Mouse (Mus musculus) right cerebral cortex, adult 18-20 months (tissue): ENCODE results near the gene Tmem106c.

Experiments
- DNase-seq: peaks from one replicate; pipeline ENCODE4 v3.0.0; 2022; ENCODE audit warnings: mixed read lengths

Tmem106c gene

DNA sequence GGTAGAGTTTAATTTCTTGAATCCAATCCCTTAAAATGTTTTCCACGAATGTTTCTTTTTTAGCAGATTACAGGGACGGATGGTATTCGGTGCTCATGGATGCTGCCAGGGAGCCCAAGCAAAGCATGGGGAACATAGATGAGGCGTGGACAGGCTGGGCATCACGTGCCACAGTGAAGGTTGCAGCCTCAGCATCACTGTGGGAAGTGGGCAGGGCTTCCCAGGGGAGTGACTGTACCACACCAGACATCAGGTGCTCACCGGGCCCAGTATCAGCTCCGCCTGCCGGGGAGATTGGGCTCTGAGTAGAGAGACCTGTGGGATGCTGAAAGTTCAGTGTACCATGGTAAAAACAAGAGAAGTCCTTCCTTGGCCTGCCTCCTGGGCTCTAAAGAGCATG is 9.3 kb upstream of the Tmem106c start:
- DNase-seq = no peak

DNA sequence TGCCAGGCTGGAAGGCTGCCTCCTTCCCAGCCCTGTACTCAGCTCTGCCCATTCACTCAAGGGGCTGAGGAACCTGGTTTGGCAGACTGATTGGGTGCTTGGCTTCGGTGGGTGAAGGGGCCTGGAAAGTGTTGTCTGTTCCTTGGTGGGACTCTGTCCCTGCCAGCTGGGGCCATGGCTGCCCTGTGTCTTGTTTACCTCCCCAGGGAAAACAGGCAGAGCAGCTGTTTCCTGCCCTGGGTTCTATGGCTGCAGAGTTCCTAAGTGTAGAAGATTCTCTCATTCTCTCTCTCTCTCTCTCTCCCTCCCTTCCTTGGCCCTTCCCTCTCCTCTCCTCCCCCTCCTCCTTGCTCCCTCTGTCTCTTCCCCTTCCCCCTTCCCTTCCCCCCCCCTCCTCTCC is 8.7 kb upstream of the Tmem106c start:
- DNase-seq = no peak

DNA sequence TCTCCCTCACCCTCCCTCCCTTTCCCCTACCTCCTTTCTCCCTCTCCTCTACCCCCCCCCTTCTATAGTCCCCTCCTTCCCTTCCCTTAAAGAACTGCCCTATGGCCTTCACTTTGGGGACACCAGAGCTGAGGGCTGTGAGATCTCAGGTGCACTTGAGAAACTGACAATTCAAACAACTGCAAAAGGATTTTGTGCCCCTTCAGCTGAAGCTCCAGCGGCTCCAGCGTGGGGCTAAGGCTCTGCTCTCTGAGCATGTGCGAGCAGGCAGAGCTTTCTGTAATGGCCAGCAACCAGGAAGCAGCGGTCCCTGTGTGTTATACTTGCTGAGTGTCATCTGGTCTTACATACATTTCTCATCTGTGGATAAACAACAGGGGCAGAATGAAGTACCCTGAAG is 8.3 kb upstream of the Tmem106c start:
- no peak for DNase-seq

DNA sequence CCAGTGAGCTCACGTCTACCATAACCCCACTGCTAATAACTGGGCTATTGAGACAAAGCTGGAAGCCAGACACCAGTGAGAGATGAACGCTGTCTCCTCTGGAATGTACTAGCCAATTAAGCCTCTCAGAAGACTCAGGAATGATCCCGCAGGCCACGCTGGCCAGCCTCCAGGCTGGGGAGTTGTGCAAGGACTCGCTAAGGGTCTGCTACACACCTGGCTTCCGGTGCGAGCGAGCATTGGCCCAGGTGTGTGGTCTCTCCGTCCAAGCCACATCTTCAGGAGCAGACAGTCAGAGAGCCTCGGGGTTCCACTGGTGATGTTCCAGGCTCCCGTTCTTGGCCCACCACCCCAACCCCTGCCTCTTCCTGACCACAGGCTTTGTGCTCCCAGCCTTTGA is 7.6 kb upstream of the Tmem106c start:
- no peak for DNase-seq

DNA sequence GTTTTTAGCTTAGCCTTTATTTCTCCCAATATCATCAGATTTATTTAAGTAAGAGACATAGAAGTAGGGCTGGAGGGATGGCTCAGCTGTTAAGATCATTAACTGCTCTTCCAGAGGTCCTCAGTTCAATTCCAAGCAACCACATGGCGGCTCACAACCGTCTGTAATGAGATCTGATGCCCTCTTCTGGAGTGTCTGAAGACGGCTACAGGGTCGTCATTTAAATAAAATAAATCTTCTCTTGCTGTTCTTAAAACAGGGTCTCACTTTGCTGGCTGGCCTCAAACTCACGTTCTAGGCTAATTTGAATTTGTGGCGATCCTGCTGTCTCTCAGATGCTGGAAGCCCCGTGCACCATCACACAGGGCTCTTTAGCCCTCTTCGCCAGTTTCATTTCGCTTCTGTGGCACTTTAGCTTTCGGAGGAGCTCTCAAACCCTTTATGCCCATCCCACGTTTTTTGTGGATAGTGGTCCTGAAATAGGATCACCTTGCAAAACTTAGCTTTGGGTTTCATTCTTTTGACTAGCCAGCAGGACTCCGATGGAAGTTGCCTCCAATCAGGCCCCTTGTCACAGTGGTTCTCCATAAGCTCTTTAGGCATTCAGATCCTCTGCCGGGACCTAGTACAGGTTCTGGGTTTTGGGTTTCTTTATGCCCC is 541 bp upstream of the Tmem106c start:
- DNase-seq = no peak

DNA sequence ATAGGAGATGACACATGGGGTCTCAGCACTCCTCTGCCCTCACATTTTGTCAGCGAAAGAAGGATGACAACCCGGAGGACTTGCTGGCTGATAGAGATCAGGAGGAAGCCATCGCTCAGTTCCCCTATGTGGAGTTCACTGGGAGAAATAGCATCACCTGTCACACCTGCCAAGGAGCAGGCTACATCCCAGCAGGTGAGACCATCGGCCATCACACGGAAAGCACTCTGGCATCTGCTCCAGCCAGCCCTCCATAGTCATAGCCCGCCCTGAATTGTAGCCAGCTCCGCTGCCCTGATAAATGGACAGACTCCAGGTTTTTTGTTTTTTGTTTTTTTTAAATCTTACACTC is 812 bp downstream of the Tmem106c start:
- no peak for DNase-seq

DNA sequence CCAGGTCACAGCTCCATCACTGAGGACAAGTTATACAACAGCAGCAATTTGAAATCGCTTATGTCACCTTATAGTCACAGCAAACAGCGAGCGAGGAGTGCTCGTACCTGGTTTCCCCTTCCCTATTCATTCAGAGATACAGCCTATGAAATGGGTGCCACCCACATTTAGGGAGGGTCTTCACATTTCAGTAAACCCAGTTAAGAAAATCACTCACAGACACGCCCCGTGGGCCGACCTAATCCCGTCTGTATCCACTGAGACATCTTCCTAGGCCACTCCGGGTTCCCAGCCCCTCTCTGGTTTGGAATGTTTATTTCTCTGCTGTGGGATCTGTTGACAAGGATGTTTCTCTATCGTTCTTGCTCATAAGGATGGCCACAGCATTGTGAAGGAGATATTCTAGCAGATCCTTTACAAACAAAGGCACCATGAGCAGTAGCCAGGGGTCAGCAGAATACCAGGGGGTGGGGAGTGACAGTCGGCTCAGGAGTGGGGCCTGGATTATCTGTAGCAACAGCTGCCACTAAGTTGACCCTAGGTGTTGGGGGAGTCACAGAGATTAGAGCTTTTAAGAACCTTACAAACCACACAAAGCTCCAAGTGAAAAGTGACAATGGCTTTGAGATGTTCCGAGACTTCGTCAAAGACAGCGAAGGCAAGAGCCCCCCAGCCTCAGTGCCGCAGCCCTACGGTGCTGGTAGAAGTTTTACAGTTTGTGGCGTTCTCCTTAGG is 1.5 kb downstream of the Tmem106c start:
- DNase-seq = no peak

DNA sequence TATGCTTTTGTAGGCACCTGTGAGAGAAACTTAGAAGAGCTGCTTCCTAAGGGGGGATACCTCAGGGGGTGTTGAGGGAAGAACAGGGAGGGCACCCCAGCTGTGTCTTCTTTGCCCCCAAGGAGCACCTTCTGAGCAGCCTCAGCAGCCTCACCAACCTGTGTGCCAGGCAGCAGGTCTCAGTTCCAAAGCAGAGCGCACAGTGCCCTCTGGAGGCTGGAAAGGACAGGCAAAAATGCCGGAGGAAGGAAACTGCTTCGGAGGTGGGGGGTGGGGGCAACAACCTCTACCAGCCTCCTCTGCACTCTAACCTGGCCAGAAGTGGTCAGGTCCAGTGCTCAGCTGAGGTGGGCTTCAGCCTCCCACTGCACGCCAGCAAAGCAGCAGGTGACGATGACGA is 6.3 kb downstream of the Tmem106c start:
- peak; percentile 44 for DNase-seq

DNA sequence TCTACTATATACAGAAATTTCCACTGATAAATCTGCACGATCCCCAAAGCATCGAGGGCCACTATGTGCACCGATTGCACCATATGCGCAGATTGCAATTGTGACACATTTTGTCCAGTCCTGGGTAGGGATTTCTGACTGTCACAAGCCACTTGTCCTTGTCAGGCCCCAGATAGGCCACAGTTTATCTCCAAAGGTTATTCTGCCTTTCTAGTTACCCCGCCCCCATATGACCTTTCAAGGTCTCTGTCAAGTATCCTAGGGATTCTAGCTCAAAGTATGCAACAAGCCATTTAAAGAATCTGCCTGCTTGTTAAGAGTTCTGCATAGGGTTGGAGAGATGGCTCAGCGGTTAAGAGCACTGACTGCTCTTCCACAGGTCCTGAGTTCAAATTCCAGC is 8.6 kb downstream of the Tmem106c start:
- DNase-seq = no peak

DNA sequence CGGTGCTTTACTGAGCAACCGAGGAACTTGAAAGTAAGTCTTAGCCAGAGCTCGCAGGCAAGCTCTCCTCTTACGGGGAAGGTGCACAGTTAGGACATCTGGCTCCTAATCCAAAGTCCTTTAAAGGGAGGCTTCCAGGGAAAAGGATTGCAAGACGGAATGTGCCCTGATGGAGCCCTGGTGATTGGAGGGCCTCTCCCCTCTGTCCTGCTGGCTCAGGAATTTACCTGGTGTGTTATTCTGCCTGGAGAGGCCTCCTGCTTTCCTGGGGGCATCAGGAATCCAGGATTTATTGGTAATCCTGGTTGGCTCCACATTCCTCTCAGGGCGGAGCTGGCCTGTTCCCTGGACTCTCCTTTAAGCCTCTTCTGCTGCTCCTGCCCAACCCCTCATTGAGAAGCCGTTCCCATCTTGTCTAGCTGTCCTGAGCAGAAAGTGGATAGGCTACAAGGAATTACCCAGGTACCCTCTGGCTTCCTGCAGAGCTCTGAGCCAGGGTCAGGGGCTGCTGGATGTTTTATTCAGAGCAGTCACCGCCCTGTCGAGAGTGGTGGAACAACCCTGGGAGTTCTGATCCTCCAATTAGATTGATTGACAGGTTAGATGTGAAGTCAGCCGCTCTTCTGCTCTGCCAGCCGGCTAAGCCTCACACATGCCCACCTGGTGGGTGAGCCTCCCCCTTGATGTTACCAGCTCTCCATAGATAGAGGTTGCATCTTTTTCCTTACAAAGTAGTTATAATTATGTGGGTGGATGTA is 9.4 kb downstream of the Tmem106c start:
- DNase-seq = no peak

DNA sequence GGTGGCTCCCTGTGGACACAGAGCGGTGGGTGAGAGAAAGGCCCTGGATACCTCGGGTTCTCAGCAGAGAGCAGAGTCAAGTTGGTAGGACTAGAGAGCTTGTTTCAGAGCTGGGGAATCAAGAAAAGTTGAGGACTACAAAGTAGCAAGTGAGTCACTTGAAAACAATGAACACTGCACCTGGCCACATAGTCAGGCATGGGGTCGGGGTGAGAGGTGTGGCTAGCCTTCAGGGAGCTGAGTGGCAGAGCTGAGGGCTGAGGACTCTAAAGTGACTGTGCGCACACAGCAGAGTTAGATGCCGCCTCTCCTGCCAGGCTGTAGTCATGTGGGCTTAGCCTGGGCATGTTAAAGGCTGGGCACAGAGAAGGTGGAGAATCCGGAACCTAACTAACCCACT is 17.6 kb downstream of the Tmem106c start:
- no peak for DNase-seq

DNA sequence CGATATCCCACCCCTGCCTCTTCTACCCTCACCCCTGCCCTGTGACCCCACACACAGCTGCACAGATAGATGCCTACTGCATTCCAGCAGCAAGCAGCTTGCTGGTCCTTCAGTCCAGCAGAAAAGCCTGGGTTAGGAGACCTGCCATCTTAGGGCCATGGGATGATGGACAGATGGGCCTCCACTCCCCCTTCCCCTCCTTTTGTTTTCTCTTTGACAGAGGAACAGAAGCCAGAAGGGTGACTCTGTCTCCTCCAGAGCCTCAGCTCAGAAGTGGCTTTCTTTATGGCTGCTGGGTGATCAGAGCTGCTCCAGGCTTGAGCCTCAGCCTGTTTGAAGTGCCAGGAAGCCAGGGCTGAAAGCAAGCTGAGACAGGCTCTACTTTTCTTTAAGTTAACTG is 25.5 kb downstream of the Tmem106c start:
- no peak for DNase-seq

DNA sequence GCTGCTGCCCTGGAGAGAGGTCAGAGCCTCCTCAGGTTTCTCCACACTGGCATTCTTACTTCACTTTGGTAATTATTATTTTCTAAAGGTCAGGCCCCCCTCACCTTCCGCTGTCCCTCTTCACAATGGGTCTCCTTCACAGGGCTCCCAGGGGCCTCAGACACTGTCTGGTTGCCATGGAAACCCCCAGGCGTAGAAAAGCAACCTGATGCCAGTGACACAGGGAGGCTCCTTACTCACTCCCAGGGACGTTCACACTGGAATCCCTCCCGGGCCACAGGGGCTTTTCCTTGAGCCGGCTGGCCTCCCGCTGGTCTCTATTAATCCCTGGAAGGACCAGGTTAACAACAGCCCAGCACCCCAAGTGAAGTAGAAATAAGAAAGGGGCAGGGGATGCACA is 26.1 kb downstream of the Tmem106c start:
- DNase-seq = no peak

DNA sequence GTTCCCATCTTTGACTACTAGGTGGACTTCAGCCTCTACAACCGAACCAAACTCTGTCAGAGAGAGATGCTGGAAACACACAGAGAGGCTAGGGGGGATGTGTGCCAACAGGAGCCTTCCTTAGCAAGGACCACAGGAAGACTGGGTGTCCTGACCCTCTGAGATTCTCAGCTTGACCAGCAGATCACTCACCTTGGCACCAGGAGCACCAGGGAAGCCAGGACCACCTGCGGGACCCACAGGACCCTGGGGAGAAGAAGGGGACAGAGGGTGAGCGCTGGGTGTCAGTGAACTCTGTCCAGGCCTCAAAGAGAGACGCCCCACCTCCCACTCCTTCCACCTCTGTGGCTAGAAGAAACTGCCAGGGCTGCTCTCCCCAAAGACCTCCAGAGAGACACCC is 26.7 kb downstream of the Tmem106c start:
- DNase-seq = no peak

DNA sequence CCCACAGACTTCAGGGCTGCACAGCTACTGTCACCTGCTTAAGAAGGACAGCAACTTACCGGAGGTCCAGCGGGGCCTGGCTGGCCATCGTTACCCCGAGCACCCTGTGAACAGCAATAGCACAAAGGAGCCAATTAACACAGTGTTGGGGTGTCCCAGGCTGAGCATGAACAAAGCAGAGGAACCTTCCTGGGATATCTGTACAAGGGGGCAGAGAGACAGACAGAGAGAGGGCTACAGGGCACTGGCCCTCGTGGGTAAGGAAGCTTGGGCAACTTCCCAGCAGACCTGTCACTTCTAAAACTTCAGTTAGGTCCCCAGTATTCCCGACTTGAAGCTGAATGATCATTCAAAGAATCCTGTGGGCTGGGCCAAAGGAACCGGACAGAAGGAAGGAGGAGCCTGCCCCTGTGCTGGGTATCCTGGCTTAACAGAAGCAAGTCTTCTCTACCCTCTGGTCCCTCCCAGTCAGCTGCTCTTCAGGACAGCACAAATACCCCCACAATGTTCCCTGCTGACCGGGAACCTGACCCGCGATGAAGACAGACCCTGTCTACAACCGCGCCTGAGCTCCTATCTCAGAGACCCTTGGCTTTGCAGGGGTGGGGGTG is 27.4 kb downstream of the Tmem106c start:
- no peak for DNase-seq

DNA sequence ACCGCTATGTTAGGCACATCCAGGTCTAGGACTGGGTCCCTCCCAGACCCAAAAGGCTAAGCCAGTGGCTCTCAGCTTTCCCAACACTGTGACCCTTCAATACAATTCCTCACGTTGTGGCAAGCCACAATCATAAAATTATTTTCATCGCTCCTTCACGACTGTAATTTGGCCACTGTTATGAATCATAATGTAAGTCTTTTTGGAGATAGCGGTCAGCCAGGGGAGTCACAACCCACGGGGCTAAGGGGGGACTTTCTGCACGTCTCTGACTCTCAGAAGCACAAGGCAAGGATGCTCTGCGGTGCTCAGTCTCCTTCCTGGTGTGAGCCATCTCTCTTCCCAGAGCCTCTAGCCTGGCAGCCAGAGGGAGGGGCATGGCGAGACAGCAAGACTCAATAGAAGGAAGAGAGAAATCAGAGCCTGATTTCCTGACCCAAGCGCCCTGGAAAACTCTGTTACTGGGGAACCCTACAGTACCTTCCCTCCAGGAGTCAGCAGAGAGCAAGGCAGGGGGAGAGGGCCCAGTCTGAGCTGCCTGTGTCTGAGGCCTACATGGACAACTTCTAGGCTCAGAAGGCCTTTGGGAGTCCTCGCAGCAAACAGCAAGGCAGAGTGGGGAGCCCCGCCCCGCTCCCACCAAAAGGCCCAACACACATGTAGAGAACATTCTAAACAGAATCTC is 28.2 kb downstream of the Tmem106c start:
- no peak for DNase-seq

DNA sequence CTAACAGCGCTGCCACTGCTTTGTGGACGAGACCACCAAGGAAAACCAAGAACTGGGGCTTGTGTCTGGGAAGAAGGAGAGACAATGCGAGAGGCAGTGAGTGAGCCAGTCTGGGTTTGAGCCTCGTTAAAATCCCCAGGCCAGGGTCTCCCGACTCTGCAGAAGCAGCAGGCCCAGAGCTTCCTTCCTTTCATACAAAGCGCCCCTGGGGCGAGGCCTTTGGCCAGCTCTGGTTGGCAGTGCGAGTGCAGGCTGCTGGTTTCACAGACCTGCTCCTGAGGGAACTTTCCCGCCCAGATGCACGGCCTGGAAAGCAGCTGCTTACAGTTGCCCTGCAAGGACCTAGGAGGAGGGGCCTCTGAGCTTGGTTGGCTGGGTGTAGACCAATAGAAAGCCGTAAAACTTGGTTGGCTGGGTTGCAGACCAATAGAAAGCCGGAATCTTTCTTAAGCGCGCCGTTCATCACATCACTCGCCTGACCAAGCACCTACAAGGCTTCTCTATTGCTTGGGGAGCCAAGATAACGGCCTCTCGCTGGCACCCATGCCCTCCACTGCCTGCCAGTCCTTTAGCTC is 28.8 kb downstream of the Tmem106c start:
- DNase-seq = peak; percentile 83

DNA sequence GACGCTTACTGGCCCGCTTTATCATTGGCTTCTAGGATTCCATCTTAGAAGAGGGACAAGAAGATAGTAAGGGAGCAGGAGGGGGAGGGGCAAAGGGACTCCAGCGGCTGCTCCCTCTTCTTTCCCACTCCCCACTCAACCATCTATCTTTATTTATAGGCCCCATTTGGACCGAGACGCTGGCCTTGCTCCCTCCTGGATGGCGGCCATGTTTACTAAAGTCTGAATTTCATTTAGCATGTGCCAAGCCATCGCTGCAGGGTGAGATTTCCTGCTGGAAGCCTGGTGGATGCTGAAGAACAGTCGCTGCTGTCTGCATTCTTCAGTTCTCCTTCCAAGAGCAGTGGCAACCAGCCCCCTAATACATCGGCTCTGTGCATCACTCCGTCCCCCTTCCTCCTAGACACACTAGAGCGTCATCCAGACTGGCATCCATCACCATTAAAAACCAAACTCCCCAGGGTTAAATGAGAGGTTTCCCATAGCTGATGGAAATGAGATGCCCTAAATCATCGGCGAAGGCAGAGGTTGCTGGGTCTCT is 32.8 kb downstream of the Tmem106c start:
- peak; percentile 17 for DNase-seq

DNA sequence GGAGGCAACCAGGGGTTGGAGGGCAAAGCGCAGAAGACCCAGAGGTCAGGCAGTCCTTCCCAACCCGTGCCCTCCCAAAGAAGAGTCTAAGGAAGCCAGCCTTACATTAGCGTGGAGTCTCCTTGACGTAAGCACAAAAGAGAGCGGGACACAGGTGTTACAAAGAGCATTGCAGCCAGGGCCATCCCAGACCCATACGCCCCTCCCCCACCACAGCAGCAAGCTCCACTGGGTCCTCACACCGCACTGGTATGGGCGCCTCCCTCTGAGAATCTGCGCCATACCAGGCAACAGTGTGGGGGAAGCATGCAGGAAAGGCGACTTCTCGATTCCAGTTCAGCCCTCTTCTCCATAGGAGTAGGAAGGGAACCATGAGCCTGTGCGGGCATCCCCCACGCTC is 35.5 kb downstream of the Tmem106c start:
- DNase-seq = no peak

DNA sequence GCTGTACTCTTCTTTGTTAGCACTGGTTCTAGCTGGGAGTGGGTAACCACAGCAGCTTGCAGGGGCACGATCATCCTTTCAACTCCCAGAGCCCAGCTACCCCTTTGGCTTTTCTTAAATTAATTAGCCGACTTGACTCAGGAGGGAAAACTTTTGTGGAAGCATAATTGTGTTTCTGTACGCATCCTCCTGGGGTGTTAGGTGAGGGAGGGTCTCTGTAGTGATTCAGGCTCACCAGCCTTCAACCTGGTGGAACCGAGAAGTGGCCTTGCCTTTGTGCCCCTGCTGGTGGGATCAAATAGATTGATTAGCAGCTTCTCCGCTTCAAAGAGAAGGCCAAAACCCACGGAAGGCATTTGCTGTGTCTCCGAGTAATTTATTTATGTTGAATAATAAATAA is 36.0 kb downstream of the Tmem106c start:
- DNase-seq = no peak

DNA sequence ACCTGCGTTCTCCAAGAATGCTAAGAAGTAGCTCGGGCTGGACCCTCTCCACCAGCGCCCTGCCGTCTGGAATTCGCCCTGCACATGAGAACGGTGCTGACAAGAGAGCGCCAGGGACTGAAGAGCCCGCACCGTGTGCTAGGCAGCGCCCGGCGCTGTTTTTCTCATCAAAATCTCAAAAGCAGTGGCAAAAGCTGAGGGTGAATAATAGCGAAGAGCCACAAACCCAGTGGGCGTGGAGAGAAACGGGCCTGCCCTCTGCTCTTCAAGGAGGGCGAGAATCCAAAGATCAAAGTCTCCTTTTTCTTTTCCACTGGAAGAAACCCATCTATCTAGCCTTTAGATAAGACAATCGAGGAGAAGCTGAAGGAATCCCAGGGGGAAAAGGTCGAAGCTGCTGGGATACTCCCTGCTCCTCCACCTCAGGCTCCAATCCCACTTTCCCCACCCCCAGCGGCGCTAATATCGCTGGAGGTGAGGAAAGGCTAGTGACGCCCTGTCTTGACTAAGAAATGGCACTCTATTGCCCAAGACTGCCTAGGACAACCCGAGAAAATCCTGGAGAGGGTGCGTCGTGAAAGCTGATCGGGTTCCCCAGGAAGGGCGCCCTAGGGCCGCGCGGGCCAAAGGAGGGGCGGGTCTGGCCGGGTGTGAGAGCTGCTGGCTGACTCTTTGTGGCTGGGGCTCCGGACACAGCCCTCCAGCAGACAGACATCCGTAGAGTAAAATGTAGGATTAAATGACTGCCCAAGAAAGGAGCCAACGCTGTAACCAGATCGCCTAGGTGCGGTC is 37.5 kb downstream of the Tmem106c start:
- DNase-seq = no peak
